Mouse (Mus musculus) cerebellum, adult 11 months (tissue): ENCODE measurements around the gene Zcrb1.

ENCODE experiments used
- DNase-seq: peaks from one replicate; pipeline ENCODE4 v3.0.0; 2022

Gene Zcrb1

DNA sequence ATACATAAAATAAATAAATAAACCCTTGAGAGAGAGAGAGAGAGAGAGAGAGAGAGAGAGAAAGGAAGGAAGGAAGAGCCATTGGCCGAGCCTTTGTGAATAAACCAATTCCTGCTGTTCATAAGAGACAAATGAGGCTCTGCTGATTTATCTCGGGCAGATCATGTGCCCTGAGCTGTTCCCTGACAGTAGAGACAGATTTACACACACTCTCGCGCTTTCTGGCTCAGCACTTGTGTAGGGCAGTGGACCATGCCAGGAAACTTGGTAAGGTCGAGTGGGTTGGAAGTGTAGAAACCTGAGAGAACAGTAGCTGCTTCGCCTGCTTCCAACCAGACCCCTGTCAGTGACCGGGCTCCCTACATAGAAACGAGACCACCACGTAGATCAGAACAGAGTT lies 29.6 kb downstream of the Zcrb1 start:
- DNase-seq = no peak

- DNase-seq = no peak
These were observed 32.6 kb downstream of the Zcrb1 start for GRCm38 (mm10) chr15:93365561-93365960.

GRCm38 (mm10) chr15:93358346-93359095 lies 39.6 kb downstream of the Zcrb1 start:
- DNase-seq = no peak

DNA sequence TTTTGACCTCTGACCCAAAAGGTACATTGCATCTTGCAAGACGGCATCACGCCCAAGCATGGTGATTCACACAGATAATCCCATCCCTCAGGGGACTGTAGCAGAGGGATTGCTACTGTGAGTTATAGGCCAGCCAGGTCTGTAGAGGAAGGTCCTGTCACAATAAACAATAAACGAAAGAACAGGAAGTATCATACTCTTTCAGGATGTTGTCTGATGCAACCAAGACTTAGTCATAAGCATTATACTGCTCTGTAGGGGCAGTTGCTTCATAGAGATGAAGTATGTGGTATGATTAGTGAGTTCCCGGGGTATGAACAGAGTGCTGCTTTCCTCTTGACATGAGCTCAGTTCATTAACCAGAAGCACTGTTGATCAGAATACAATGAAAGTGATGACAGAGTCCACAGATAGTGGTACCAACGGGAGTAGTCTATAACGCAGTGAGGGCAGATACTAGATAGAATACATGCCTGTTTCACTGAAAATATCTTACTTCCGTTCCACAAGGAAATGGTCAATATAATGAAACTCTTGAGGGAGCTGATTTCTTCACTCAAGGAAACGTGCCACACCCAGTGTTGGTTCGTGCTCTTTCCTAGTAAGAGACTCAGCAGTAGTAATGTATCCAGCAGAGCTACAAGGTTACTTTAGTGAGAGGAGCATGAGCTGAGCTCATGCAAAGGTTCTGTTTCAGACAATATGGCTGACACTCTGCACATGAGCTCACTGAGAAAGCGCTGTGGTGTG lies 57.3 kb downstream of the Zcrb1 start:
- DNase-seq = no peak

DNA sequence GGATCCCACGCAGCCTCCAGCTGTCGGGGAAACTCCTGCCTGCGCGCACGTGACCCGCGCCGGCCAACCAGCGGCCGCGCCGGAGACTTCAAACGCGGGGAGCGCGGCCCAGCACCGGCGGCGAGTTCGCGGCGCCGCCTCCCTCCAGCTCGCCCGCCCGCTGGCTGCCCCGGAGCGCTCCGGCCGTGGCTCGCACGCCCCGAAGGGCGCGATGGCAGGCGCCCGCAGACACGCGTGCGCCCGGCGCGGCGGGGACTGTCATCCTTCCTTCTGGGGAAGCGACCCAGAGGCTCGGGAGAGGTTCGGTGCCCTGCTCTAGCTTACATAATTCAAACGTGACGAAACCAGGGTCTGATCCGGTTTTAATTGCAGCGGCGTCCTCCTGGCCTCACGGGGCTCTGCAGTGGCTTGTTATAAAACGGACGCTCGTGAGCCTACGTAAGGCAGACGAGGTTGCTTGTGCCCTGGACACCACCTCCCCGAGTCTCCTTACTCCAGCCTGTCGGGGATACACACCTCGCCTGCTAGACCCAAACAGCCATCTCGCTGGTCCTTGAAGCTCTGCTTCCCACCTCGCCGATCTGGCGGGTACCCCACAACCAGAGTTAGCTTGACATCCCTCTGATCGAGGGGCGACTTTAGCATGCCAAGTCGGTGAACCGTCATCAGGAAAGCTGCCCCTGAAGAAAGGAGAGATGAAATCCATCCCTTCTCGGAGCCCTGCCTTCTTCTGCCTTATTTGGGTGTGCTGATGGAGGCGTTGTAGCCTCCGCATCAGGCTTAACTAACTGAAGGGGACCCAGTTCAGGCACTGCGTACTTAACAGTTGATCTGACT lies 61.0 kb downstream of the Zcrb1 start, which contains the start of gene Yaf2:
Gene Yaf2, minus strand, starts transcription at position 11 of the 837 bp plus-strand sequence.
- peak; percentile 70 for DNase-seq

GRCm38 (mm10) chr15:93336658-93336924 lies 61.5 kb downstream of the Zcrb1 start:
- DNase-seq = no peak
